Mouse (Mus musculus): ENCODE measurements at regions not wholly inside any gene's neighbourhood (a gene's known extent, or its start where the extent isn't known, plus 50 kb on each side); places are given as distances from the start of the nearest gene placed in this dataset.
"Not testable (repeated sequence)": the region's sequence is repeated elsewhere in the genome, so short reads cannot be mapped to it uniquely, and the experiment has no call there.

GRCm38 (mm10) chr10:23665916-23666315 lies 121.2 kb downstream of the Rps12 start:
- not testable (repeated sequence) for TF ChIP-seq CTCF (IDR thresholded peaks at IDR 0.05; ENCODE audit: borderline replicate concordance, insufficient read depth, low read length); POLR2A (IDR thresholded peaks at IDR 0.05; ENCODE audit: low read depth, low read length)

All from embryonic fibroblast, embryonic 13.5 days (primary cell).